Mouse (Mus musculus) gastrocnemius, postnatal 10 days (tissue): Measurements from ENCODE around the gene D230025D16Rik. TPM values are rescaled to one million over a fixed set of nuclear protein-coding genes. Genes with fewer than 3 reads are reported as not detected.
"Not testable (repeated sequence)": the region's sequence is repeated elsewhere in the genome, so short reads cannot be mapped to it uniquely, and the experiment has no call there.

ENCODE experiments used
- DNase-seq: peaks from one replicate; pipeline ENCODE4 v3.0.0; 2021; ENCODE audit warnings: mixed read lengths
- total RNA-seq, 2 experiments: library from RNA; stranded (reverse); gene quantifications; 2 replicates each; pipeline ENCODE4 v1.2.3; 2021

Gene D230025D16Rik
- total RNA-seq, 2 experiments from 2014 or later, result 16.1 to 18.4 TPM

GRCm38 (mm10) chr8:105291802-105292201, 66.9 kb downstream of the D230025D16Rik start:
- DNase-seq, result not testable (repeated sequence)

- no peak for DNase-seq
These were observed 67.5 kb downstream of the D230025D16Rik start for GRCm38 (mm10) chr8:105292471-105292870.

- DNase-seq, result no peak
These were observed 68.5 kb downstream of the D230025D16Rik start for GRCm38 (mm10) chr8:105293405-105293804.

DNA sequence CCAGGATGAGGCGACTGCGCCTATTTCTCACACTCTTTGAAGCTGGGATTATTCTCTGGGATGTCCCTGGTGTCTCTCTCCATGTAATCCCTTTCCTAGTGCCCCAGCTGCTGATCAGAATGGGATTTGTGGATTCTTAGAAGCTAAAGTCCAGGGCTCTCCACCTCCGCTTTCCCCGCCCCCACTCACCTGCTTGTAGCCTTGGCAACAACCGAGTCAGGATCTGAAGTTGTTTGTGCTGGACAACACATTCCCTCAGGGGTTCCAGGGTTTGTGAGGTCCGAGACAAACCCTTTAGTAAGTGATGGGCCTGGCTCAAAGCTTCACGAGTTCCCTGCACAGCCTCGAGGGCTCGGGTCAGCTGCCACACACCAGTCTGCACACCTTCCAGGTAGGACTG, 69.8 kb downstream of the D230025D16Rik start:
- no peak for DNase-seq

- no peak for DNase-seq
These were observed 70.3 kb downstream of the D230025D16Rik start for GRCm38 (mm10) chr8:105295256-105295655.

GRCm38 (mm10) chr8:105295895-105296573, 71.1 kb downstream of the D230025D16Rik start, which contains the start of gene Exoc3l:
TSS of gene Exoc3l (minus strand) at chr8:105296101.
- DNase-seq, result no peak

GRCm38 (mm10) chr8:105297511-105298192, 72.7 kb downstream of the D230025D16Rik start, which contains the start of gene E2f4:
TSS of gene E2f4 (plus strand) at chr8:105297663.
- peak; percentile 90 for DNase-seq

GRCm38 (mm10) chr8:105298351-105299252, 73.7 kb downstream of the D230025D16Rik start:
- no peak for DNase-seq

GRCm38 (mm10) chr8:105299962-105300361, 75.0 kb downstream of the D230025D16Rik start:
- no peak for DNase-seq

Other genes with a start within 250 kb of the D230025D16Rik start
- gene Ces2h, start 224.3 kb upstream of the D230025D16Rik start, total RNA-seq, result not detected
- gene Ces3a, start 176.5 kb upstream of the D230025D16Rik start, total RNA-seq, result not detected
- gene Ces3b, start 141.4 kb upstream of the D230025D16Rik start, total RNA-seq, result not detected
- not detected for gene Ces4a, start 93.3 kb upstream of the D230025D16Rik start, total RNA-seq
- 10 to 100 TPM; 39.8 to 46.9 TPM for gene Cbfb, start 54.5 kb upstream of the D230025D16Rik start, total RNA-seq
- gene B3gnt9, start 30.0 kb downstream of the D230025D16Rik start, total RNA-seq, result 1 to 10 TPM; 8.6 to 9.9 TPM
- gene Tradd, start 39.5 kb downstream of the D230025D16Rik start, total RNA-seq, result 1 to 10 TPM; 3.3 to 4.4 TPM
- gene Fbxl8, start 39.5 kb downstream of the D230025D16Rik start, total RNA-seq, result 1 to 10 TPM in 1 of 2 experiments, under 1 TPM in 1; 0.85 to 1.6 TPM
- under 1 TPM; 0.42 to 0.70 TPM for gene Hsf4, start 44.7 kb downstream of the D230025D16Rik start, total RNA-seq
- 10 to 100 TPM; 22.3 to 22.8 TPM for gene Nol3, start 51.0 kb downstream of the D230025D16Rik start, total RNA-seq
- 1 to 10 TPM; 2.3 to 3.1 TPM for gene 4931428F04Rik, start 64.7 kb downstream of the D230025D16Rik start, total RNA-seq
- 1 to 10 TPM; 3.9 to 9.1 TPM for gene Exoc3l, start 71.0 kb downstream of the D230025D16Rik start, total RNA-seq
- gene E2f4, start 72.5 kb downstream of the D230025D16Rik start, total RNA-seq, result 10 to 100 TPM; 18.7 to 22.3 TPM
- gene Elmo3, start 80.5 kb downstream of the D230025D16Rik start, total RNA-seq, result under 1 TPM; 0.77 to 0.80 TPM
- 1 to 10 TPM; 1.5 to 2.4 TPM for gene Lrrc29, start 101.1 kb downstream of the D230025D16Rik start, total RNA-seq
- 10 to 100 TPM; 23.6 to 27.1 TPM for gene Tmem208, start 101.2 kb downstream of the D230025D16Rik start, total RNA-seq
- gene Fhod1, start 122.8 kb downstream of the D230025D16Rik start, total RNA-seq, result 10 to 100 TPM in 1 of 2 experiments, 1 to 10 TPM in 1; 8.9 to 14.7 TPM
- gene Slc9a5, start 123.7 kb downstream of the D230025D16Rik start, total RNA-seq, result 1 to 10 TPM; 1.4 to 2.4 TPM
- under 1 TPM; 0.07 to 0.79 TPM for gene Plekhg4, start 148.1 kb downstream of the D230025D16Rik start, total RNA-seq
- gene Kctd19, start 188.4 kb downstream of the D230025D16Rik start, total RNA-seq, result under 1 TPM in 1 of 2 experiments, not detected in 1; 0.07 TPM
- 1 to 10 TPM in 1 of 2 experiments, under 1 TPM in 1; 0.93 to 1.1 TPM for gene Lrrc36, start 188.4 kb downstream of the D230025D16Rik start, total RNA-seq
- 100 to 1,000 TPM; 260 to 285 TPM for gene Tppp3, start 246.4 kb downstream of the D230025D16Rik start, total RNA-seq